Mouse (Mus musculus) lung, postnatal 0 days (tissue): ENCODE results near the gene Capn13. TPM values are rescaled to one million over a fixed set of nuclear protein-coding genes. Genes with fewer than 3 reads are reported as not detected.
A peak's percentile ranks its signal among the peaks of the same experiment; 100 is the strongest.

Experiments
- ATAC-seq: fragments of 200-750 bp; cut with Nextera tagmentation; 2 replicates; pipeline ENCODE4 v1.8.0; 2017; ENCODE audit warnings: moderate library complexity
- DNase-seq: peaks from one replicate; pipeline ENCODE4 v3.0.0-alpha.2; 2016; ENCODE audit warnings: low spot score
- H3K27ac ChIP-seq: fragments of 300-500 bp; sonication (generic); 2 replicates; pipeline ENCODE4 v1.5.1; 2014; ENCODE audit warnings: antibody characterized with exemption, mild to moderate bottlenecking, low read length, mixed read lengths
- H3K27me3 ChIP-seq: fragments of 300-500 bp; sonication (generic); replicated peaks from 2 replicates; pipeline ENCODE4 v1.6.1; 2014; ENCODE audit warnings: low read length, mixed read lengths; ENCODE audit not compliant: insufficient read depth
- H3K36me3 ChIP-seq: fragments of 300-500 bp; sonication (generic); 2 replicates; pipeline ENCODE4 v1.6.1; 2014; ENCODE audit warnings: low read length, mixed read lengths; ENCODE audit not compliant: insufficient read depth
- H3K4me1 ChIP-seq: fragments of 300-500 bp; sonication (generic); 2 replicates; pipeline ENCODE4 v1.6.1; 2014; ENCODE audit warnings: antibody characterized with exemption, low read depth, low read length, mixed read lengths; ENCODE audit not compliant: insufficient read depth
- H3K4me2 ChIP-seq: fragments of 300-500 bp; sonication (generic); replicated peaks from 2 replicates; pipeline ENCODE4 v1.6.1; 2014; ENCODE audit warnings: low read depth, mild to moderate bottlenecking, low read length, moderate library complexity, mixed read lengths
- H3K4me3 ChIP-seq: fragments of 300-500 bp; sonication (generic); 2 replicates; pipeline ENCODE4 v1.5.1; 2014; ENCODE audit warnings: low read depth, low read length
- H3K9ac ChIP-seq: fragments of 300-500 bp; sonication (generic); replicated peaks from 2 replicates; pipeline ENCODE4 v1.6.1; 2014; ENCODE audit warnings: low read depth, mild to moderate bottlenecking
- H3K9me3 ChIP-seq: fragments of 300-500 bp; sonication (generic); 2 replicates; pipeline ENCODE4 v1.6.1; 2016; ENCODE audit warnings: low read length, mixed read lengths
- CTCF ChIP-seq: IDR thresholded peaks from 2 replicates; pipeline ENCODE4 v1.5.1; 2016; ENCODE audit warnings: antibody characterized with exemption, mild to moderate bottlenecking
- EP300 ChIP-seq: IDR thresholded peaks from 2 replicates; pipeline ENCODE4 v1.6.1; 2016; ENCODE audit warnings: antibody characterized with exemption, mild to moderate bottlenecking, control low read depth
- WGBS: fragments of 180-500 bp; shearing (Covaris S2); extraction: QIAGEN DNeasy Blood & Tissue Kit; methylation state at CpG from one replicate; pipeline ENCODE4 v1.1.7; 2014; 5-methylcytosine and 5-hydroxymethylcytosine counted together
- polyA plus RNA-seq: library from polyadenylated mRNA; unstranded; fragments of >200 nt; fragmentation: Nextera tagmentation; extraction: Ambion mirVana; gene quantifications from 2 replicates; pipeline ENCODE4 v1.2.1, GENCODE M21; 2015

The Capn13 gene
- polyA plus RNA-seq, 1 experiment from 2014 or later: not detected

- H3K4me1 ChIP-seq: no peaks in the 10 kb centered on the region
- ATAC-seq (no peak), DNase-seq (peak; percentile 16)
- WGBS: 28% methylated on average over 12 of the region's 12 CpGs
- no peak overlapping the region for H3K4me3 ChIP-seq
- H3K9ac ChIP-seq: no peak overlapping the region
- H3K4me2 ChIP-seq: no peak overlapping the region
- no peaks in the 10 kb centered on the region for H3K36me3 ChIP-seq
- H3K27me3 ChIP-seq: no peaks in the 10 kb centered on the region
- no peaks in the 10 kb centered on the region for H3K9me3 ChIP-seq
- no peak overlapping the region for H3K27ac ChIP-seq
- TF ChIP-seq CTCF (no peak), EP300 (no peak)
Measured at GRCm38 (mm10) chr17:73258620-73259019, 142.0 kb downstream of the Capn13 start.
